Mouse (Mus musculus): ENCODE measurements around the gene Hbq1b.
"Not testable (repeated sequence)": the region's sequence is repeated elsewhere in the genome, so short reads cannot be mapped to it uniquely, and the experiment has no call there.

The Hbq1b gene

GRCm38 (mm10) chr11:32268952-32269351 is 17.8 kb upstream of the Hbq1b start:
- DNase-seq, result no peak

GRCm38 (mm10) chr11:32271178-32271577 is 15.6 kb upstream of the Hbq1b start:
- no peak for DNase-seq

- no peak for DNase-seq
Observed at GRCm38 (mm10) chr11:32276347-32276746, 10.4 kb upstream of the Hbq1b start, which contains the start of gene Hba-x. Gene Hba-x, plus strand, starts transcription at chr11:32276400.

GRCm38 (mm10) chr11:32277736-32278457 is 8.9 kb upstream of the Hbq1b start:
- no peak for DNase-seq

DNA sequence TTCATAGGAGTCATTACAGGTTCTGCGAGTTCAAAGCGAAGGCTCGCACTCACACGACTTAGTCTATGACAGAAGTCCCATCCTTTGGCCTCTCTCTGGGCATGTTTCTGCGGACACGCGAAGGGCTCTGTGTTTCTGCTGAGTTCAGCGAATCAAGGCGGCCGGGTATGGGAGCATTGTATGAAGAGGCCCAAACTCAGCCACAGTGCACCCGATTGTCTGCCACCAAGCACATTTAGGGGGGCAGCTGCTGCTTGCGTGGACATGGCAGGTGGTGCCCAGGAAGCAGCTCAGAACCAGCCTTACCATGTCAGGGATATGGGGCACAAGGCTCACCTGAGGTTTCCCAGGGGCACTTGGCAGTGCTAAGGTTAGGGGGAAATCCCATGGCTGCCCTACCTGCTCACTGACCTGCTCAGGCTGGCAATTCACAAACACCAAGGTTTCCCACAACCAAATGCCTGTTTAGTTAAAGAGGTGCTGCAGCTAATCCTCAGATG is 8.3 kb upstream of the Hbq1b start:
- DNase-seq, result no peak

DNA sequence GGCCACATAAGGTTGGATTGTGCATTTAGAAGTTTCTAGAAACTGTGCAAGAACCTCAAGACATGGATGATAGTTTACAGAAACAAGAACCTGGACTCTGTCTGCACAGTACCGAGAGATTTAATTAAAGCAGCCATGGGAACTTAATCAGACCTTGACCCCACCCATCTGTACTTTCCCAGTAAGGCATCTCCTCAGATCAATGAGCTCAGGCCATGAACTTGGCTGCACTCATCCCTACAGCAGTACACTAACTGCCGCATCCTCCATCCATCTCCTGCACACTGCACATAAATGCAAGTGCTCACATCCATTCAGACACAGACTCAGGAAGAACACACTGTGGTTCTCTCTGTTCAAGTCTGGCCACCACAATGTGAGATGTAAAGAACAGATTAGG is 6.1 kb upstream of the Hbq1b start:
- DNase-seq, result no peak

GRCm38 (mm10) chr11:32281416-32282144 is 5.2 kb upstream of the Hbq1b start:
- DNase-seq, result no peak

- not testable (repeated sequence) for DNase-seq
Observed at GRCm38 (mm10) chr11:32283091-32283777, 3.5 kb upstream of the Hbq1b start, which contains the start of gene Hba-a1. Gene Hba-a1, plus strand, starts transcription at chr11:32283511.

GRCm38 (mm10) chr11:32284582-32284981 is 2.2 kb upstream of the Hbq1b start:
- DNase-seq, result not testable (repeated sequence)

- DNase-seq, result no peak
Observed at GRCm38 (mm10) chr11:32285031-32285775, 1.6 kb upstream of the Hbq1b start.

GRCm38 (mm10) chr11:32285887-32286286 is 878 bp upstream of the Hbq1b start:
- not testable (repeated sequence) for DNase-seq

- no peak for DNase-seq
Observed at GRCm38 (mm10) chr11:32287493-32287825, 694 bp downstream of the Hbq1b start.

DNA sequence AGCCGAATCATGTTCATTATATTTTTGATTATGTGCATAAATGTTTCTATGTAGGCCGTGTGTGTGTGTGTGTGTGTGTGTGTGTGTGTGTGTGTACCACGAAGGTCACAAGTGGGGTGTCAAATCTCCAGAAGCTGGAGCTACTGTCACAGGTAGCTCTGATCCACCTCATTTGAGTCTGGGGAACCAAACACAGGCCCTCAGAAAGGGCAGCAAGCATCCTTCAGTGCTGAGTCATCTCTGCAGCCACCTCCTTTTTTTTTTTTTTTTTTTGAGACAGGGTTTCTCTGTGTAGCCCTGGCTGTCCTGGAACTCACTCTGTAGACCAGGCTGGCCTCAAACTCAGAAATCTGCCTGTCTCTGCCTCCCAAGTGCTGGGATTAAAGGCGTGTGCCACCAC is 6.1 kb downstream of the Hbq1b start:
- not testable (repeated sequence) for DNase-seq

DNA sequence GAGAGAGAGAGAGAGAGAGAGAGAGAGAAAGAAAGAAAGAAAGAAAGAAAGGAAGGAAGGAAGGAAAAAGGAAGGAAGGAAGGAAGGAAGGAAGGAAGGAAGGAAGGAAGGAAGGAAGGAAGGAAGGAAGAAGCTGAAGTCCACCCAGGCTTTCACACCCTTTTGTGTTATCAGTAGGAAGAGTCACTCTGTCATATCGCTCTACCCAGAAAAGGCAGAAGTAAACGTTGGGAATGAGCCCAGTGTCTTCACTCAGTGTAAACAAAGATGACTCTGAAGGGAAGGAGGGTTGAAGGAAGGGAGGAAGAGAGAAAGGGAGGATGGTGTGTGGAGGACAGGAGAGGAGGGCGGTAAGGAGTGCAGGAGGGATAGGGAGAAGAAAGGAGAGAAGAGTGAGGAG is 6.7 kb downstream of the Hbq1b start:
- DNase-seq, result not testable (repeated sequence)

GRCm38 (mm10) chr11:32296203-32296602 is 9.4 kb downstream of the Hbq1b start, which contains the start of gene Hba-a2:
Gene Hba-a2, plus strand, starts transcription at chr11:32296489.
- not testable (repeated sequence) for DNase-seq

DNA sequence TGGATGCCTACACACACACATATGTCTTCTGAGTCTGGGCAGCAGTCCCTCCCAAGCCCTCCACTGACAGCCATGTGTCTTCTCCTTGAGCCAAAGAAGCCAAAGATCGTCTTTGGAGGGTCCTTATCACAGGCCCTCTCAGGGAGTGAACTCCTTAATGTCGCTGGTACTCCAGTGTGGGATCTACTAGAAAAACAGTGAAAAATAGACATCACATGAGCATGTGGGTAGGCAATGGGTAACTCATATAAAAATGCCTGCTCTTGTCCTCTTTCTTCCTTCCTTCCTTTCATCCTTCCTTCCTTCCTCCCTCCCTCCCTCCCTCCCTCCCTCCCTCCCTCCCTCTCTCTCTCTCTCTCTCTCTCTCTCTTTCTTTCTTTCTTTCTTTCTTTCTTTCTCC is 10.7 kb downstream of the Hbq1b start:
- not testable (repeated sequence) for DNase-seq

DNA sequence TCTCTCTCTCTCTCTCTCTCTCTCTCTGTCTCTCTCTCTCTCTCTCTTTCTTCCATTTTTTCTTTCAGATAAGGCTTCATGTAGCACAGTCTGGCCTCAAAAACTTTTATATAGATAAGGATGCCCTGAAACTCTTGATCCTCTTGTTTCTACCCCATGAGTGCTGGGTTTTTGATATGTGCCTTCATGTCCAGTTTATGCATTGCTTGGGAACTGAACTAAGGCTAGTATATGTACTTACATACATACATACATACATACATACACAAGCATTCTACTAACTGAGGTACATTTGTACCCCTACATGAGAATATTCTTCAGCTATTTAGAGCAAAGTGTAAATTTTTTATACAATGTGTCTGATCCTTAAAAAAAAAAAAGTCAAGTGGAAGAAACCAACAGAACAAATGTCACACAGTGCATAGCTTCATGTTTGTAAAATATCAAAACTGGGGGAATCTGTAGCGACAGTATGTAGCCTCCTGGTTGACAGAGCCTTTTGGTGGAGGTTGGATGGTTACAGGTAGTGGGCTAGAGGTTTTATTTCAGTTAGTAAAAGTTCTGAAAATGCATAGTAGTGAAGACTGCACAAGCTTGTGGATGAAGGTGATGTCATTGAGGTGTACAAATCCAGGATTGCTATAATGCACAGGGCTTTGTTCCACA is 11.2 kb downstream of the Hbq1b start:
- no peak for DNase-seq

DNA sequence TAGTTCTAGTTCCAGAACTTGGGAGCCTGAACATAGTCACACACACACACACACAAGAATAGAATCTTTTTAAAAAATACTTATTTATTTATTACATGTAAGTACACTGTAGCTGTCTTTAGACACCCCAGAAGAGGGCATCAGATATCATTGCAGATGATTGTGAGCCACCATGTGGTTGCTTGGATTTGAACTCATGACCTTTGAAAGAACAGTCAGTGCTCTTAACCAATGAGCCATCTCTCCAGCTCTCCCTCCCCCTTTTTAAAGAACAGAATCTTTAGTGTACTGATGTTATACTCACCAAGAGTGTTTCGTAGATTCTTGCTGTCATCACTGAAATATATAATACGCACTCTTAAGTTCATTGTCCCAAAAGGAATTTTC is 11.8 kb downstream of the Hbq1b start:
- DNase-seq, result no peak

- DNase-seq, result peak in 1 of 2 experiments; percentile 38
Observed at GRCm38 (mm10) chr11:32299865-32300264, 13.1 kb downstream of the Hbq1b start, which contains the start of gene Hbq1a. Gene Hbq1a, plus strand, starts transcription at chr11:32300069.

DNA sequence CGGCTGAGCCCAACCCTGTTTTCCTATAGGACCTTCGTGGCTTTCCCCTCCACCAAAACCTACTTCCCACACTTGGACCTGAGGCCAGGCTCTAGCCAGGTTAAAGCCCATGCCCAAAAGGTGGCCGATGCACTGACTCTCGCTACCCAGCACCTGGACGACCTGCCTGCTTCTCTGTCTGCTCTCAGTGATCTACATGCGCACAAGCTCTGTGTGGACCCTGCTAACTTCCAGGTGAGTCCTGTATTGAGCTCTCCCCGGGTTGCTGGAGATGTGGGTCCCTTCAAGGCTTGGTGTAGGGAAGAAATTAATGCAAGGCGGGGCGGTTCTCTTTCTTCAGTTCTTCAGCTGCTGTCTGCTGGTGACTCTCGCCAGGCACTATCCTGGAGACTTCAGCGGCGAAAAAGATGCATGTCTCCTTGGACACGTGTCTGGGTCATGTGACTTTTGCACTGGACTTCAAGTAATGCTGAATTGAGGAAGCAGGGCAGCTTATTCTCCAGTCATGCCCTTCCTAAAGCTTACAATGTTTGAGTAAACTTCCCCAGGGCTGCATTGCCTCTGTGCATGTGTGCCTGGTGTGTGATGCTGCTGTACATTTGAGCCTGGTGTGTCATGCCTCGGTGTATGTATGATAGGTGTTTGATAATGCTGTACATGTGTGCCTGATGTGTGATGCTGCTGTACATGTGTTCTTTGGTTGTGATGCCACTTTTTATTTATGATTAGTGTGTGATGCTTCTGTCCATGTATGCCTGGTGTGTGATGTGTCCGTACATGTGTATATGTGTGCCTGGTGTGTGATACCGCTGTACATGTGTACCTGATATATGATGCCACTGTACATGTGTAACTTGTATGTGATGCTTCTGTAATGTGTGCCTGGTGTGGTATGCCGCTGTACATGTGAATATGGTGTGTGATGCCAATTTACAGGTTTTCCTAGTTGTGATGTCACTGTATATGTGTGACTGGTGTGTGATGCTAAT is 13.8 kb downstream of the Hbq1b start:
- no peak for DNase-seq

DNA sequence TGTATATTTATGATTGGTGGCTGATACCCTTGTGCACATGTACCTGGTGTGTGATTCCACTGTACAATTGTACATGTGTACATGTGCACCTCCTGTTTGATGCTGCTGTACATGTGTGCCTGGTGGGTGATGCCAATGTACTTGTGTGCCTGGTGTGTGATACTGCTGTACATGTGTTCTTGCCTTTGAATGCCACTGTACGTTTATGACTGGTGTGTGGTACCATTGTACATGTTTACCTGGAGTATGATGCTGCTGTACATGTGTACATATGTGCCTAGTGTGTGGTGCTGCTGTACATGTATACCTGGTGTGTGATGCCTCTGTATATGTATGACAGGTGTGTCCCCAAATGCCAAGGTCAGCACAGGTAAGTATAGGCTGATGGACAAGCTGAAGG is 14.7 kb downstream of the Hbq1b start:
- DNase-seq, result no peak

Measured in spleen, adult 18-20 months (tissue).